Mouse (Mus musculus) neural tube, postnatal 0 days (tissue): ENCODE measurements around the gene March4. TPM values are rescaled to one million over a fixed set of nuclear protein-coding genes. Genes with fewer than 3 reads are reported as not detected.

Experiments used
- polyA plus RNA-seq: library from polyadenylated mRNA; unstranded; fragments of >200 nt; fragmentation: Nextera tagmentation; extraction: Ambion mirVana; gene quantifications from 2 replicates; pipeline ENCODE4 v1.2.1, GENCODE M21; 2015

Gene March4
- 7.1 and 8.9 TPM in 2 replicates for polyA plus RNA-seq

GRCm38 (mm10) chr1:72536611-72537351 is at the start of gene March4:
Gene March4 (minus strand): TSS chr1:72536930.

DNA sequence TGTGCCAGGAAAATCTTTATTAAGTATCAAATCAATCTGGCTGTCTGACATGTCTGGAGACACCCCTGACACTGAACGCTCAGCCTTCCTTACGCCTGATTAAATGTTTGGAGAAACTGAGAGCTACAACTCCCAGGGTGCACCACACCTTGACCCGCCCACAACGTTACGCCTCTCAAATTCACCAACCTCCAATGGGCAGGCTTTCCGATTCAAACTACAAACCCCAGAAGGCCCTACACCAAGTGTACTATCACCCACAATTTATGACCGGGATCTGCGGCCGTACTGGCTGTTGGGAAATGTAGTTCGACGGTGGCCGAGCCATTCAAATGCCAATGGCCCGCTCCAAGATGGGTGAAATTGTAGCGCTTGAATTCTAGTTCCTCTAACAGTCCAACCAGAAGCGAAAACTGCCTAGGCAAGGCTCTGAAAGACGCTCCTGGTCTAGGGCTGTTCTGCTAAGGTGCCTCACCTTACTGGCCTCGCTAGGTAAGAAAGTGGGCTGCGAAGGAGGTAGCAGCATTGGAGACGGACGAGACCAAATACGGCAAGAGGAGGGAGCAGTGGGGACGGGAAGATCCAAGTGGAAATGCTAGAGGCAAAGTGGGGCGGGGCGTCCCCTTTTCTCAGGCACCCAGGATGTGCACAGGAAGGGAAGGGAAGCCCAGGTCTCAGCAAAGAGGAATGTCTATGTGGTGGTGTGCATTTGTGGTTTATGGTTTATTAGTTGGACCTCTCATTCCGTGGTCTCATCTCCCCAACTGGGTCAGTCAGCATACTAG is 46.4 kb upstream of the March4 start, which contains the start of gene Smarcal1:
Smarcal1 (plus strand) TSS at position 305 of the 785 bp plus-strand sequence.

Other genes starting within 250 kb of the March4 start
- 14.3 and 14.7 TPM in 2 replicates for gene Xrcc5, start 229.5 kb downstream of the March4 start, polyA plus RNA-seq
- 16.7 and 18.5 TPM in 2 replicates for gene Smarcal1, start 46.3 kb upstream of the March4 start, polyA plus RNA-seq
- gene Ankar, start 163.6 kb upstream of the March4 start, polyA plus RNA-seq = not detected in 2 replicates
- gene Rpl37a, start 174.4 kb upstream of the March4 start, polyA plus RNA-seq = 1,031 and 1,265 TPM in 2 replicates